Mouse (Mus musculus) hindlimb bud, embryonic 11.5 days (tissue): ENCODE measurements around the gene Bricd5.
A peak's percentile ranks its signal among the peaks of the same experiment; 100 is the strongest.

Source experiments
- DNase-seq: peaks from one replicate; pipeline ENCODE4 v3.0.0-alpha.2; 2012; ENCODE audit warnings: low read depth, low spot score; ENCODE audit errors: extremely low spot score

Bricd5 gene

DNA sequence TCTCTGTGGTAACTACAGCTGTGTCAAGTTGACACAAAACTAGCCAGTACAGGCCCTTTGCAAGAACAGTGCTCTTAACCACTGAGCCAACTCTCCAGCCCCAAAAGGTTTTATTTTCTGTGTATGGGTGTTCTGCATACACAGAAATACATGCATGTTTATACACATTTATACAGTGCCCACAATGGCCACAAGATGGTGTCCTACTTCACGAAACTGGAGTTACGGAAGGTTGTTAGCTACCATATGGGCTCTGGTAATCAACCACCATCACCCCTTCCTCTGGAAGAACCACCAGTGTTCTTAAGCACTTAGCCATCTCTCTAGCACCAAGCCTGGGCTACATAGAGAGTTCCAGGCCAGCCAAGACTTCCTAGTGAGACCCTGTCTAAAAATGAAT lies 12.1 kb upstream of the Bricd5 start:
- peak; percentile 28 for DNase-seq

DNA sequence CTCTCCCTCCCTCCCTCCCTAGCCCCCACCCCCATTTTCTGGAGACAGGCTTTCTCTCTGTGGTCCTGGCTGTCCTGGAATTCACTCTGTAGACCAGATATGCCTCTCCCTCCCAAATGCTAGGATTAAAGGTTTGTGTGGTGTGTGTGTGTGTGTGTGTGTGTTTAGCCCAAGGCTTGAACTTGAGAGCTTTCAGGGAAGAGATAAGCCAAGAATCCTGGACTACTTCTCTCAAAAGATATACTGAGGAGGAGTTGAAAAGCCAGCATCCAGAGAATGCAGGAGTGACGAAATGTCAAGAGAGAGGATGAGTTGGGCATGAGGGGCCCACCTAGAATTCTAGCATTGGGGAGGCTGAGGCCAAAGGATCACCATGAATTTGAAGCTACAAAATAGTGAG lies 10.8 kb upstream of the Bricd5 start:
- no peak for DNase-seq

DNA sequence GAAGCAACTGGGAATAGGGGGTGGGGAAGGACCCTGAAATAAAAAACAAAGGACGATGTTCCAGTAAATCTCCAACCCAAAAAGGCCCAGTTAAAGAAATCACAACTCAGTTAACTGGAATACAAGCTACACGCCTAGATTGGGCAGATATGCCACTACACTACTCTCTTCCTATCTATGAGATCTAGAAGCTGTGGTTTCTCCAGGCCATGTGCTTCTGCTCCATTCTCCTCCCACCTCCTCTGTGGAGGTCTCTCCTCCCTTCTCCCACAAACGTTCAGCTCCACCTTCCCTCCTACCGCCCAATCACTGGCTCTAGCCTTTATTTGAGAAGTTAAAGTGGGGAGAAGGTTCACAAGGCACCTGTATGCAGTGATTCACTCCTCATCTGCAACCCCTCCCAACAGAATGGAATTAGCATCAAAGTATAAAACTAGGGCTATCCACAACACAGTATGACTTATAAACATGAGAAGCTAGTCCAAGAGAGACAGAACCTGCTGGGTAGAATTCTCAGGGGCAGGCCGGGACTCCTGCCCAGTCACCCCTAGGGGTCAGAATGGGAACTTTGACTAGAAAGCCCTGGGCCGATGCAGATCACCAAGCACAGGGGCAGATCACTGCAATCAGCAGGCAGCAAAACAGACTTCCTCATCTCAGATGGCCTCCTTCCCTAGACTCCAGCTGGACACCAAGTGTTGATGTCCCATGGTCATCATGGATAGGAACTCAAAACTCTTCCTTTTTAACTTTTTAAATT lies 10.1 kb upstream of the Bricd5 start:
- no peak for DNase-seq

DNA sequence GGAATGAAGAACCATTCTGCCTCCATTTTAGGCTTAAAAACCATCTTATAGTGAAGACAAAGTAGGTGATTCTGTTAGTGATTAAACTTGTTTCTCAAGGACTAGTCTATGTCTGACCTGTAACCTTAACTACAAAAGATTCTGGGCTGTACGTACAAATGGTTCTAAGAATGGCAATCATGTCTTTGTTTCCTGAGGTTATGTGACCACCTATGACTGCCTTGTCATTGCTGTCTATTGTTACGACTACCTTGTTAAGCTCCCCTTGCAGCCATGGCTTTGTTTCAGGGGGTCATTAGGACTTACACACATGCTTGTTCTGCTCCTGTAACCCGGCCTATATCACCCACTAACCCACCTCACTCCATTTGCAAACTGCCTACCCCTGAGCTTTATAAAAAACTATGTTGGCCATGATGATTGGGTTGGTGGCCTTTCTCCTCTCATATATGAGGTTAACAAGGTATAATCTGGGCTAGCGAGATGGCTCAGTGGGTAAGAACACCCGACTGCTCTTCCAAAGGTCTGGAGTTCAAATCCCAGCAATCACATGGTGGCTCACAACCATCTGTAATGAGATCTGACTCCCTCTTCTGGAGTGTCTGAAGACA lies 4.9 kb upstream of the Bricd5 start:
- no peak for DNase-seq

DNA sequence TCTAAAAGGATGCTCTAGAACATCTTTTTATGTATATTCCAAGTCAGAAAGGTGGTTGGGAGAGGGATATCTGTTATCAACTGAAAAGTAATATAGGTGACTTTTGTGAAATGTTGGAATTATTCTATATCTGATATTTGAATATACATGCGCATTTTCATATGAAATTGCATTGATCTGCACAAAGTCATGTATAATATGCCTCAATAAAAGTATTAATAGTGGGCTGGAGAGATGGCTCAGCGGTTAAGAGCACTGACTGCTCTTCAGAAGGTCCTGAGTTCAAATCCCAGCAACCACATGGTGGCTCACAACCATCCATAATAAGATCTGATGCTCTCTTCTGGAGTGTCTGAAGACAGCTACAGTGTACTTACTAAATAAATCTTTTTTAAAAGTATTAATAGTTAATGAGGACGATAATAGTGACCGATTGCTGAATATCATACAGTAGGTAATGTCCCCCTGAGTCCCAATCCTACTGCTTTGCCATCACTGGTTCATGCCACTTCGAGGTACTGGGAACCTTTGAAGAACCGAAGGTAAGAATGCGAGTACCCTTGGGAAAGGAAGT lies 4.3 kb upstream of the Bricd5 start:
- no peak for DNase-seq

DNA sequence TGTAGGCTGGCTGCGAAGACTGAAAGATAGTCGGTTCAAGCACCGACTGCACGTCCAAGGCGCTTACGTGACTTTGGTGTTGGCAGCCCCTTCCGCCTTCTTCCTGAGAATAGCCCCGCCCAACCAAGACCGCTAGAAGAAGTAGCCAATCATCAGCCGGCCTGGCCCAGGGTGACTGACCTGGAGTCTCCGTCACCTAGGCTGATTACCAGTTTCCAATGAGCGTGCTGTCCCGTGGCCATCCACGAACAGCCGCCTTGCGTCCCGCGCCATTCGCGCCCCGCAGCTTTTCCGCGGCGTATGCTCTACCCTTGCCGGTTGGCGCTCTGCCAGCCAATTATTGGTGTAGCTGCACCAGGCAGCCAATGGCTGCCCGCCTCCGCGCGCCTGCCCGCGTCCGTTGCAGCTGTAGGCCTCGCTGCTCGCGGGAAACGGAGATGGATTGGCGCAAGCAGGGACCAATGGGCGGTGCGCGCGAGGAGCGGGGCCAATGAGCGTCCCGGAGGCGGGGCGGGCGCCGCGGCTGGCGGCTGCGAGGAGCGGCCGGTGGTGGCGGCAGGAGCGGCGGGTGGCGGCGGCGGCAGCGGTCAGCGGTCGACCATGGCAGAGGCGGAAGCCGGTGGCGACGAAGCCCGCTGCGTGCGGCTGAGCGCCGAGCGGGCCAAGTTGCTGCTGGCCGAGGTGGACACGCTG lies 3.6 kb upstream of the Bricd5 start, which contains the start of the genes E4f1 and Pgp:
E4f1 (minus strand) TSS at position 404 of the 693 bp plus-strand sequence.
Pgp (plus strand) TSS at position 483 of the 693 bp plus-strand sequence.
- peak; percentile 88 for DNase-seq

DNA sequence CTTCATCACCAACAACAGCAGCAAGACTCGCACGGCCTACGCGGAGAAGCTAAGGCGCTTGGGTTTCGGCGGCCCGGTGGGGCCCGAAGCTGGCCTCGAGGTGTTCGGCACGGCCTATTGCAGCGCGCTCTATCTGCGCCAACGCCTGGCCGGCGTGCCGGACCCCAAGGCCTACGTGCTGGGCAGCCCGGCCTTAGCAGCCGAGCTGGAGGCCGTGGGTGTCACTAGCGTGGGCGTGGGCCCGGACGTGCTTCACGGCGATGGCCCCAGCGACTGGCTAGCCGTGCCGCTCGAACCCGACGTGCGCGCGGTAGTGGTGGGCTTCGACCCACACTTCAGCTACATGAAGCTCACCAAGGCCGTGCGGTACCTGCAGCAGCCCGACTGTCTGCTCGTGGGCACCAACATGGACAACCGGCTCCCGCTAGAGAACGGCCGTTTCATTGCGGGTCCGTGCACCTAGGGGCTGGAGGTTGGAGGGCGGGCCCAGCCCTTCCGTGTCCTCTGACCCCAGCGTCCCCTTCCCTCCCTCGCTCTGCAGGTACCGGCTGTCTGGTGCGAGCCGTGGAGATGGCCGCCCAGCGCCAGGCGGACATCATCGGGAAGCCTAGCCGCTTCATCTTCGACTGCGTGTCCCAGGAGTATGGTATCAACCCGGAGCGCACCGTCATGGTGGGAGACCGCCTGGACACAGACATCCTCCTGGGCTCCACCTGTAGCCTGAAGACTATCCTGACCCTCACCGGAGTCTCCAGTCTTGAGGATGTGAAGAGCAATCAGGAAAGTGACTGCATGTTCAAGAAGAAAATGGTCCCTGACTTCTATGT lies 2.8 kb upstream of the Bricd5 start:
- DNase-seq = no peak

DNA sequence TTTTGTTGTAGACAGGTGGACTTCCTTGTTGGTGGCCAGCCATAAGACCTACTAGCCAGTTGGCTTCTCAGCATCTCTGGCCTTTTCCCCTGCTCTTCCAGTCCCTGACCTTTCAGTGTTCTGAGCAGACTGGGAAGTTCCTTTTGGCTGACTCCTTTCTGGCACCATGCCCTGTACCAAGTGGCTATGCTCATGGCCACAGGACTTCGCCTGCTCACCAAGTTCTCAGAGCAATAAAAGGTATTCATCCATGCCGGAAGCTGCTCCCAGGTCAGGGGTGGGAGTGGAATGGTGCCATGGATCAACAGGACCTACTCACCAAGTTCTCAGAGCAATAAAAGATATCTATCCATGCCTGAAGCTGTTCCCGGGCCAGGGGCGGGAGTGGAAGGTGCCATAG lies 1.2 kb upstream of the Bricd5 start:
- DNase-seq = no peak

DNA sequence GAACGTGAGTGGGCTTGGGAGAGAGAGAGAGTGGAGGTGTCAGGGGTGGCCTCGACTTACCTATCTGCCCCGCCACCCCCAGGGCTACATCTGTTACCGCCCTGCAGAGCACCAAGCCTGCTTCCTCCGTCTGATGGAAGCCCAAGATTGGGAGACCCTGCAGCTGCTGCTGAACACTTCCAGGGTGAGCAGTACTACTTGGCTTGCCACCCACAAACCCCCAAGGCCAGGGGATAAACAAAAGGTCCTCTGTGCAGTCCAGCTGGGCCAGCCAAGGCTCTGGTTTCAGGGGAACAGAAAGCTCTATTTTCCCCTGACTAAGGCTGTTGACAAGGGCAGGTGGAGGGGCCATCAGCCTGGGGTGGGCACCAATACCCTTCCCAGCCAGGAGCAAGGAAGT lies 873 bp downstream of the Bricd5 start:
- DNase-seq = no peak

DNA sequence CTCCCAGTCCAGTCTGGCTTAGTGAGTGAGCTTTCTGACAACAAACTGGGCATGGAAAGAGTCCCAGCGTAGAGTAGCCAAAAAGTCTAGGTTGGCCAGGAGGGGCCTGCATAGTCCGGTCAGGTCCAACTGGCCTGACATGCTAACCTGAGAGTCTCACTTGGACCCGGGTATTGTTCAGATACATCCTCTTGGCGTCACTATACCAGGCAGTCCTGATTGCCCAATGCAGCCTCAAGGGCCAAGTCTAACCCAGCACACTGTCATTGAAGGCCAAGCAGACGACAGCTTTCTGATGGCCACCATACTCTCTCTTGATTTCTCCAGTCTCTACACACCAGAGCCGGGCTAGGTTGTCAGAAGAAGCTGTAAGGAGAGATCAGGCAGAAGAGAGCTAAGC lies 1.9 kb downstream of the Bricd5 start:
- DNase-seq = no peak

DNA sequence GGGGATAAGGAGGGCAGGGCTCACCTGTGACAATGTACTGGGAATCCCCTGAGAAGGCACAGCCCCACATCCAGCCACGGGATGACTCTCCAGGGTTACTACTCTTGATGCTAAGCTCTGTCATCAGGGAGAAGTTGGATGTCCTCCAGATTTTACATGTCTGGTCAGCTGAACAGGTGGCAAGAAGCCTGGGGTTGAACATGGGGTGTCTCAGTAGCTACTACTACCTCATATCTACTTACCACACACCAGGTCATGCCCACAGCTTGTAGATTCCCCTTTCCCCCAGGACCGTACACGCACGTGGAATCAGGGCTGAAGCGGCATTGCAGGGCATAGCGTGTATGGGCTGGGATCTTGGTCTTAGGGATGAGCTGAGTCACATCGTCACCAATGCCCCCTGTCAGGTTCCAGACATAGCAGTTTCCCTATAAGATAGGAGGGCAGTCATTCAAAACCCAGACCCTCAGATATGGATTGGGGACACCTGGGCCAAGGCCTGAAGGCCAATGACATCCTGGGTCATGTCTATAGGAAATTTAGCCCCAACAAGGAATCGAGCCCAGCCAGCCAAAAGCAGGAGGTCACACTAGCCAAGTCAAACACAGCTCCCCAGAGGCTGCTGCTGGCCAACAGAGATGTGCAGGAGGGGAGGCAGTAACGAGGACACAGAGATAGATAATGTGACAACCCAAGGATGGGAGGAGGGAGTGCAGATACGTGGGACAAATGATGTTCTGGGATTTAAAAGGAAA lies 2.5 kb downstream of the Bricd5 start:
- no peak for DNase-seq

DNA sequence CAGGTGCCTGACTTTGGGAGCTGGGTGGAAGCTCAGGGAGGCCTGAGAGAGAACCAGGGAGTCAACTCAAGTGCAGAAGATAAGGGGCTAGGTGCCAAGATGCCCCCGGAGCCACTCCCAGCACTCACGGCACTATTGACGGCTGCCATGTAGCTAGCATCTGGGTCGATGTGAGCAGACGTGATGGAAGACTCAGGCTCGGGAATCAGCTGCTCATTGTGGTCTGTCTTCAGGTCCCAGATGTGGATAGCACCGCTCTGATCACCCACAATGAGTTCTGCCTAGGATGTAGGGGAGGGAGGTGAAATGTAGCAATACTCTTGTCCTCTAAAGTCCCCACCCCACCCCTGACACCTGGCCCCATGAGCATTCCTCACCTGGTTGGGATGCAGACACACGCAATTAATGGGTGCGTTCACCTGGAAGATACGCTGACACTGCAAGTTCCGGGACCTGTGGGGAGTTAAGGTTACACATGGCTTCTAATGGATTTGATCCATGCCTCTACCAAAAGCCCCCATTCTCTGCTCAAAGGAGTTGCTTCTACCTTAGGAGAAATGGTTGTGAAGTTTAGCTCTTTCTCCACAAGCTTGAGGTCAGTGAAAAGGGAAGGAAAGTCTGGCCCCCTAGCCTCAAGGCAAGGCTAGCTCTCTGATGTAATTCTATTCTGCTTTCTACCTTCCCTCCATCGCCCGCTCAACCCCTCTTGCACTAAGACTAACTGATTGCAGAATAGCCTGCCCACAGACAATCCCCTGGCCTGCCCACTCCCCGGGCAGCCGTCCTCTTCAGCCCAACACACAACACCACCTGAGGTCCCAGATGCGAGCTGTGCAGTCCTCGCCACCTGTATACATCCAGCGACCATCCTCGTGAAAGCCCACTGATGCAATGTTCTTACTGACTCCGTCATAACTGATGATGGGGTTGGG lies 3.6 kb downstream of the Bricd5 start:
- DNase-seq = no peak

DNA sequence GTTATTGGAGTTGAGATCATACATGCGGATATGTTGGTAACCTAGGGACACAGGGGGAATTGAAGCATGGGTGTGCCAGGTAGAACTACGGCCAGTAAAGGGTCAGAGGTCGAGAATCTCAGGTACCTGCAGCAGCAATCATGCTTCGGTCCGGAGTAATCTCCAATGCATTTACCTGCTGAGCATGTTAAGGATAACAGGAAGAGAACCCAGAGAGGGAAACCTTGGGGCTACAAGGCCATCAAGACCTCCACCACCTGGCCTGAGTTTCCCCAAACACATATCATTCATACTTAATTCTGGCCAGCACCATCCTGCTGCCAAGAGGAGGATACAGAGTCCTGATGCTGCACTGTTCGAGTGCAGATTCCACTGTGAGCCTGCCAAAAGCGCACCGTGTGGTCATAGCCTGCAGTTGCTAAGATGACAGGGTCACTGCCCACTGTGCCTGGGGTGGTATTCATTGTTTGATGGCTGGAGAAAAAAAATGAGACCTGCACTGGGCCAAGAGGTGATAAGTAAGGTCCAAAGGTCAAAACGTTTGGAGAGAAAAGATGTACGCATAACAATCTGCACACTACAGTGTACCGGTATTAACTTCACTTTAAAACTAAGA lies 4.4 kb downstream of the Bricd5 start:
- DNase-seq = no peak

DNA sequence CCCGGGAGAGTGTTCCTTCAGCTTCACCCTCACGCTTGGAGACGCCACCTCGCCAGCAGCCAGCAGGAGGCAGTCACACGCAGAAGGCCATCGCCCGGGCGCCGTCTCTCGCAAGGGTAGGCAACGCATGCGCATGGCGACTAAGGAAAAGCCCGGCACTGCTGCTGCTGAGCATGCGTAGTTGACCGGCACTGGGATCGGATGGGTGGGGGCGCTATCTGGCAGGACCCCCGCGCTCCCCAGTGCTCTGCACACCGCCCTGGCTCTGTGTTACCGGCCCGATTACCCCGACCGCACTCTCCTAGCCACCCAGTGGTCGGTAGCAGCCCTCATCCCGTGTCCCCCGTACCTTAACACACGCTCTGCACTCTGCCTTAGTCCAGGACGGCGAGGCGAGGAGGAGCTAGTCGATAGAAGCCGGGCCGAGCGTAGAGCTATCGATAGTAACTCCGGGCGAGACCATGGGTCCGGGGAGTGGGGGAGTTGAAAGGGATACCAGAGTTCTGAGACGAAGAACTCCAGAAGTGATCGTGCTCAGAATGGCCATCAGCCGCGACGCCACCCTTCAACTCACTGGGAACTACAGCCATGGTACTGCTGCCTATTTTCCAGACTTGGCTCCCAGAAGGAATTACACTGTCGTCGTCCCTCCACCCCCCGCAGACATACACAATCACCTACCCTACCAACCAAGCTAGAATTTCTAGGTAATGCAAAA lies 5.1 kb downstream of the Bricd5 start, which contains the start of gene Mlst8:
Mlst8 (minus strand) TSS at position 416 of the 718 bp plus-strand sequence.
- DNase-seq = peak; percentile 94

DNA sequence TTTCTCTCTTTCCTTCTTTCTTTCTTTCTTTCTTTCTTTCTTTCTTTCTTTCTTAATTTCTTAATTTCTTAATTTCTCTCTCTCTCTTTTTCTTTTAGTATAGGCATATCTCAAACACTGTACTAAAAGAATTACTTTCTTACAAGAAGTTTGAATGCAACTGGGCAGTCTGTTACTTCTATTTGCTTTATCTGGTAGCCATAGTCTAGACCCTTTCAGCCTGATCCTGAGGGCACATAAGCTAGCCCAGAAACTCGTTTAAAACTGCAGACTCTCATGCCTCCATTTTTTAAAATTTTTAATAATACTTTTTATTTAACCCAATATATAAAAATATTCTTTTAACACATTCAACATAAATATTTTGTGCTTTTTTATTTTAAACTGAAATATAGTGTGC lies 5.7 kb downstream of the Bricd5 start:
- DNase-seq = no peak

DNA sequence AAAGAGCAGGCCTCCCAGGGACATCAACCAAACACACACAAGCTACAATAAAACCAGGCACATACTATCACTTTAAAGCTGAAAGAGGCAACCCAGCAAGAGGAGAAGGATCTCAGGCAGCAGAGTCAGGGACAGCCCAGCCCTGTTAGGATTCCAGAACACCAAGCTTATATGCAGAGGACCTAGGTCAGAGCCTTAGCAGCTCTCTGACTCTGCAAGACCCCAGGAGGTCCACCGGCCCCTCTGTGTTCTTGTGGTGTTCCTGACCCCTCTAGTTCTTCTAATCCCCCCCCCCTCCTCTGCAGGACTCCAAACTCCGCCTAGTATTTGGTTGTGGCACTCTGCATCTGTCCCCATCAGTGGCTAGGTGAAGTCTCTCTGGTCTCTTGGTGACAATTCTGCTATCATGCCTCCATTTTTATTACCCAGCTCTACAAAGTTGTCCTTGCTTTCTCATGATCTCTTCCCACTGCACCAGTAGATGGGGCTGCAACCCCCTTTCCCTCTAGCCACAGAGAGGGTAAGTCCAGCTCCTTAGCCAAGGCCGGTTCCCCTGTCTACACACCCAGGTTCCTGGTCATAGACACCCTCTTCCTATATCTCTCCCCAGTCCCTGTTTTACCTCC lies 6.6 kb downstream of the Bricd5 start:
- no peak for DNase-seq

DNA sequence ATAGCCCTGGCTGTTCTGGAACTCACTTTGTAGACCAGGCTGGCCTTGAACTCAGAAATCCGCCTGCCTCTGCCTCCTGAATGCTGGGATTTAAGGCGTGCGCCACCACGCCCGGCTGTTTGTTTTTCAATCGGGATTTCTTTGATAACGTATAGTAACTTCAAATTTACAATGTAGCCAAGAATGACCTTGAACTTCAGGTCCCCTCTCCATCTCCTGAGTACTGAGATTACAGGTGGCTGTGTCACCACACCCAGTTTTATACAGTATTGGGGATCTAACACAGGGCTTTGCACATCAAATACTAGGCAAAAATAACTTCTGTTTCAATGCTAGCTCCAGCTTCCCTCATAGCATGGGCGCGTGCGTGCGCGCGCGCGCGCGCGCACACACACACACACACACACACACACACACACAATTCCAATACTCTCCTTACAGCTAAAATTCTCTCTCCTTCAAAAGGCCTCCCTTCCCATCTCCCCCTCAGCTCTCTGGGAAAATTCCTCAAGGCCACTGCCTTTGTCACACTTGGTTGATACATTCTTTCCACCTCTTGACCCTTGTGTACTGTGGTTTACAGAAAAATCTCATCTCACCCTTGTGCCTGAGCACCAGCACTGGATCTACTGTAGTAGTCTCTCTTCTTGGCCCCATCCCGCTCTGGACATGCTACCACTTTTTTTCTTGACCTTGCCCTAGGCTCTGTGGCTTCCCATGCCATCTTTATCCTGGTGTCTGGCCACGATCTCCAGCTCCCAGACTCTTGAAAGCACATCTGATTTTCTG lies 7.5 kb downstream of the Bricd5 start:
- no peak for DNase-seq
